Mouse (Mus musculus) heart, embryonic 15.5 days (tissue): ENCODE data around the gene Gm16181. TPM values are rescaled to one million over a fixed set of nuclear protein-coding genes. Genes with fewer than 3 reads are reported as not detected.

Experiments used
- ATAC-seq: fragments of 200-750 bp; cut with Nextera tagmentation; replicated peaks from 2 replicates; pipeline ENCODE4 v1.8.0; 2017; ENCODE audit warnings: low read depth, moderate TSS enrichment; ENCODE audit not compliant: insufficient number of reproducible peaks, insufficient read depth, low FRiP score
- H3K27ac ChIP-seq: fragments of 300-500 bp; sonication (generic); 2 replicates; pipeline ENCODE4 v1.5.1; 2015; ENCODE audit warnings: mild to moderate bottlenecking, inconsistent platforms
- H3K27me3 ChIP-seq: fragments of 300-500 bp; sonication (generic); 2 replicates; pipeline ENCODE4 v1.6.1; 2015; ENCODE audit warnings: inconsistent platforms
- H3K36me3 ChIP-seq: fragments of 300-500 bp; sonication (generic); 2 replicates; pipeline ENCODE4 v1.6.1; 2015; ENCODE audit warnings: mild to moderate bottlenecking, inconsistent platforms
- H3K4me1 ChIP-seq: fragments of 300-500 bp; sonication (generic); replicated peaks from 2 replicates; pipeline ENCODE4 v1.6.1; 2015; ENCODE audit warnings: inconsistent platforms
- H3K4me2 ChIP-seq: fragments of 300-500 bp; sonication (generic); 2 replicates; pipeline ENCODE4 v1.6.1; 2015; ENCODE audit warnings: inconsistent platforms, mild to moderate bottlenecking, moderate library complexity
- H3K4me3 ChIP-seq: fragments of 300-500 bp; sonication (generic); 2 replicates; pipeline ENCODE4 v1.5.1; 2015; ENCODE audit warnings: mild to moderate bottlenecking, inconsistent platforms
- H3K9ac ChIP-seq: fragments of 300-500 bp; sonication (generic); 2 replicates; pipeline ENCODE4 v1.6.1; 2015; ENCODE audit warnings: mild to moderate bottlenecking, inconsistent platforms
- H3K9me3 ChIP-seq: fragments of 300-500 bp; sonication (generic); replicated peaks from 2 replicates; pipeline ENCODE4 v1.6.1; 2016; ENCODE audit warnings: inconsistent platforms
- WGBS: fragments of 180-500 bp; shearing (Covaris S2); methylation state at CpG from one replicate; pipeline ENCODE4 v1.1.7; 2015; ENCODE audit warnings: mixed read lengths; 5-methylcytosine and 5-hydroxymethylcytosine counted together
- polyA plus RNA-seq: library from polyadenylated mRNA; unstranded; fragments of >200 nt; fragmentation: Nextera tagmentation; extraction: Ambion mirVana; gene quantifications from 2 replicates; pipeline ENCODE4 v1.2.1, GENCODE M21; 2015

The Gm16181 gene
- polyA plus RNA-seq = 0.35 and 0.48 TPM in 2 replicates

DNA sequence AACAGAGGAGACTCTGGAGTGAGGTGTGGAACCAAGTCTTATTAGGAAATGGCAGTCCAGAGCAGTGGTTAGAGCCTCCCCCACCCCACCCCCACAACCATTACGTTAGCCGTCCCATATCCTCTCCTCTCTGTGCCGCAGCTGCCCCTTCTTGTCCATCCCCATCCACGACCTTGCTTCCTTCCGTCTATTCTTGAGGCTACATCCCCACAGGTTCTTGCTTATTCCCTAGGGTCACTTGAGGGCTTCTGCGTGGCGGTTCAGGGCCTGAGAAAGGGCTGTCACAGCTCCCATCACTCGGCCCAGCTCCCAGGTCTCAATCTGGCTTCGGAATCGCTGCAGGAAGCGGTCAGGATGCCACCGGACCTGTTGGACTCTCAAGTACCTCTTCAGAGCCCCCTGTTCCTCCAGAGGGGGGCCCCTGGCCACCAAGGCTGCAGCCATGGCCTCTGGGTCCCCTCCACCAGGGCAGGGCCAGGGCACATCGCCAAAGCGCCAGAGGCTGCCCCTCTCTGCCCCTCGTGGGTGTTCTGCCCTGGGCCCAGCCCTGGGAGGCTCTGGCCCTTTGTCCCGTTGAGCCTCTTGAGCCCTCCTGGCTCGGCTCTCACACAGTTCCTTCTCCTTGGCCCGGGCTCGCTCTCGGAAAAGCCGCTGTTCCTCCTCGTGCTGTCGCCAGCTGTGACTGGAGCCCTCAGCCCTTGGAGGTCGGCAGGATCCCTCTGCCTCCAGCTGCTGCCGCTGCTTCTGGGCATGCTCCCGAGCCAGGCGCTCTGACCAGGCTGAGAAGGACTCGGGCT lies at the start of gene Gm16181:
Gene Gm16181, plus strand, starts transcription at position 679 of the 797 bp plus-strand sequence.
- WGBS = 66% methylated on average over 28 of the region's 28 CpGs
- Histone ChIP-seq H3K9ac (no peak within 1 kb of the TSS), H3K9me3 (no peaks in the 10 kb centered on the region), H3K4me3 (no peak within 1 kb of the TSS), H3K27ac (peak within 1 kb of the TSS; percentile 60), H3K4me2 (no peak within 1 kb of the TSS), H3K27me3 (no peaks in the 10 kb centered on the region), H3K36me3 (peaks cover 11% of the 10 kb centered on the region; the same call in 1 of the 2 replicates), H3K4me1 (peaks cover 28% of the 10 kb centered on the region)
- ATAC-seq = no peak

DNA sequence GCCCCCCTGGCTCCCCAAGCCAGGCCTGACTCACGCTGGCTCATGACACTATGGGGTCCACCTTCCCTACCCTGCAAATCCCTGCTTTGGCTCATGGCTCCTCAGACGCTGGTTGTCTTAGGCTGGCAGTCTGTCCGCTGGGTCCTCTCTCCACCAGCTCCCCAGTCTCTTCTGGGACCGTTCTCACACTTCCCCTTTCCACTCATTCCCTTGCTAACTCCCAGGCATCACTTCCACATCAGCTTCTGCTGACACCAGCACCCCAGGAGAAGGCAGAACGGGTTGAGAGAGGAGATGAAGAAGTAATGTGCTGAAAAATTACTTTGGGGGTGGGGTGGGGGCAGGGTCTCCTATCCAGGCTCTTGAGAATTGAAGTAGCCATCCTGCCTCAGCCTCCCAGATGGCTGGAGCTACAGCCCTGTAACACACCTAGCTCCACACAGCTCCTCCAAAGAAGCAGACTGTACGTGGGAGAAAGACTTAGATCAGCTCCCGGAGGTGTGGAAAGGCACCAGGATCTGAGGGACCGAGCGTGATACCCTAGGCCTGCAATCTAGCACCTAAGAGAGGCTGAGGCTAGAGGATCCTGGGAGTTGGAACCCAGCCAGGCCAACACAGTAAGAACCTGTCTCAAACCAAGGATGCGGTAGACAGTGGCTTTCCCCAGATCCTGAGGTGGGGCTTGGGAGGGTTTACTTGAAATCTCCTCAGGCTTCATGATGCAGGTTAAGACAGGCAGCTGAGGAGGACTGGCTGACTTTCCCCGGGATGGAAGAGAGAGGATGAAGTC lies 48.0 kb upstream of the Gm16181 start:
- Histone ChIP-seq H3K9ac (no peak overlapping the region), H3K4me1 (0 out of 2 replicates have a peak, but pooled peaks cover 5% of the 10 kb centered on the region), H3K4me3 (no peak overlapping the region), H3K9me3 (no peaks in the 10 kb centered on the region), H3K4me2 (no peak overlapping the region), H3K36me3 (no peaks in the 10 kb centered on the region), H3K27ac (peak overlapping the region; percentile 6; the same call in 1 of the 2 replicates), H3K27me3 (no peaks in the 10 kb centered on the region)
- WGBS = 50% methylated on average over 11 of the region's 11 CpGs
- no peak for ATAC-seq

DNA sequence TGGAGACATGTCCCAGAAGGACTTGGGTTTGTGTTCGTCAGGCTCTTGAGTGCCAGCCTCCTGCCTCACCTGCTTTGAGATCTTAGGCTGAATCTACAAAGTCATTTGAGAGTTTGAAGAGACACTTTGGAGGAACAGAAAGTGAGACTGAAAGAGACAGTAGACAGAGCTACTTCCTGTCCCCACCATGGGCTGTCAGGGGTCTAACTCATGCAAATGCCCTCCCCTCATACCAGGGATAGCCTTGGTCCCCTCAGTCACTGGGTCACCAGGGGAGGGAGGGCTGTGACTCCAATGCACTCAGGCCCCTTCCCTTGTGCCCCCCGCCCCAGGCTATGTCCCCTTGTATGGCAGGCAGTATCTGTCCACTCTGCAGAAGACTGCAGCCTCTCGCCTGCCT lies 47.3 kb upstream of the Gm16181 start:
- Histone ChIP-seq H3K36me3 (no peaks in the 10 kb centered on the region), H3K4me1 (0 out of 2 replicates have a peak, but pooled peaks cover 5% of the 10 kb centered on the region), H3K27ac (peak overlapping the region; percentile 6; the same call in 1 of the 2 replicates), H3K4me3 (no peak overlapping the region), H3K9ac (no peak overlapping the region), H3K9me3 (no peaks in the 10 kb centered on the region), H3K4me2 (no peak overlapping the region), H3K27me3 (no peaks in the 10 kb centered on the region)
- no peak for ATAC-seq
- WGBS = 61% methylated on average over 3 of the region's 3 CpGs

DNA sequence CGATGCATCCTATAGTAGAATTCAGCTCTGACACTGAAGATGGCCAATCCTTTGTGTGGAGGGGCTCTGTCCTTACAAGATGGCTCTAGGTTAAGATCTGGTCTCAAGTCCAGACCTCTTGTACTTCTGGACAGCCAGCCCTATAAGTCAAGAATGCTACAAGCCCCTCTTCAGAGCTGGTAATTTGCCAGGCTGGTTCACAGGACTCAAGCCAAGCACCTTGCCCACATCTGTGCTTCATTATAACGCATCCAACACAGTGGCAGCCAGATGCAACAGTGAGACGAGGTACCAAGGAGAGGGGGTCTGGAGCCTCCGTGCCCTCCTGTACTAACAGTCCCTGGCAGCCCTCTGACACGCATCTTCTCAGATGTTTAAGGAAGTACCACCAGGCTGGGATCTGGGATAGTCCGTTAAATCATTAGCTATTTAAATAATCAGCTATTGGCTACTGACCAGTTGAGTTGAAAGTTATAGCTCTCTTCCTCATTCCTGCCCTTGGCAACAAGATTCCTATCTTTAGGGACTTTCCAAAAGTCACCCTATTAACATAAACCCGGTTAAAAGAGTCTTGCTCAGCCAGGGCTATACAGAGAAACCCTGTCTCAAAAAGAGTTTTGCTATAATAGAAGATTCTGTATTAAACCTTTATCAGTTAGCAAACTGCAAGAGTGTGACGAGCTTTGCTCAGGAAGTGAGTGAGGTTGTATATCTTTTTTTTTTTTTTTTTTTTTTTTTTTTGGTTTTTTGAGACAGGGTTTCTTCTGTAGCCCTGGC lies 46.2 kb upstream of the Gm16181 start:
- no peaks in the 10 kb centered on the region for H3K9me3 ChIP-seq
- no peak overlapping the region for H3K9ac ChIP-seq
- H3K4me2 ChIP-seq = no peak overlapping the region
- no peak overlapping the region for H3K27ac ChIP-seq
- ATAC-seq = no peak
- H3K36me3 ChIP-seq = no peaks in the 10 kb centered on the region
- H3K4me3 ChIP-seq = no peak overlapping the region
- H3K27me3 ChIP-seq = no peaks in the 10 kb centered on the region
- WGBS = 57% methylated on average over 8 of the region's 8 CpGs
- 0 out of 2 replicates have a peak, but pooled peaks cover 5% of the 10 kb centered on the region for H3K4me1 ChIP-seq

DNA sequence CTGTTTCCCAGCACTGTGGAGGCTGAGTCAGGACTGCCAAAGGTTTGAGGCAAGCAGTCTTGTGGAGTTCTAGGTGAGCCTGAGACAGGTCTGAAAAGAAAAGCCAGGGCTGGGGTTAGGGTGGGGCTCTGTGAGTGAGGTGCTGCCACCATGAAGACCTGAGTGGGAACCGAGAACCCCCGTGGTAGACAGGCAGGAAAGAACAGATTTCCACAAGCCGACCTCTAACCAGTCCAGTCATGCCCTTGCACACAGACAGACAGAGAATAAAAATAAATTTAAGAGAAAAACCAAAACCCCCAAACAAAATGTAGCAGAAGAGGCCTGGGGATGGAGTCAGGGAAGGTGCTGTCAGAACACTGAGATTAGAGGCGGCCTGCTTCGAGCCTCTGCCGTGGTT lies 45.3 kb upstream of the Gm16181 start:
- Histone ChIP-seq H3K4me2 (no peak overlapping the region), H3K9me3 (no peaks in the 10 kb centered on the region), H3K9ac (no peak overlapping the region), H3K4me1 (0 out of 2 replicates have a peak, but pooled peaks cover 5% of the 10 kb centered on the region), H3K36me3 (no peaks in the 10 kb centered on the region), H3K4me3 (no peak overlapping the region), H3K27me3 (no peaks in the 10 kb centered on the region), H3K27ac (no peak overlapping the region)
- 74% methylated on average over 6 of the region's 6 CpGs for WGBS
- ATAC-seq = no peak

DNA sequence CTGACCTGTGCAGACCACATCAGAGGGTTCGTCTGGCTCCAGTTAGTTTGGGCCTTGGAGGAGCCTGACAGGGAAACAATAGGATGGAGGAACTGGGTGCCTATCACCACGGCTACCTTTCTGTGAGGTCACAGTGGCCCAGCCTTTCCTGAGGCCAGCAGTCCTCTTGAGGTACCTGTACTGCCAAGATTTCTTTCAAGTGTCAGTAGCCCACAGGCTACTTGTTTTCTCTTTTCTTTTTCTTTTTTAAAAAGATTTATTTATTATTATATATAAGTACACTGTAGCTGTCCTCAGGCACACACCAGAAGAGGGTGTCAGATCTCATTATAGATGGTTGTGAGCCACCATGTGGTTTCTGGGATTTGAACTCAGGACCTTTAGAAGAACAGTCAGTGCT lies 44.7 kb upstream of the Gm16181 start, which contains the start of gene Aif1:
Gene Aif1, minus strand, starts transcription at position 101 of the 400 bp plus-strand sequence.
- Histone ChIP-seq H3K36me3 (no peaks in the 10 kb centered on the region), H3K4me3 (no peak within 1 kb of the TSS), H3K27me3 (no peaks in the 10 kb centered on the region), H3K4me2 (no peak within 1 kb of the TSS), H3K27ac (no peak within 1 kb of the TSS), H3K9me3 (no peaks in the 10 kb centered on the region), H3K4me1 (0 out of 2 replicates have a peak, but pooled peaks cover 5% of the 10 kb centered on the region), H3K9ac (no peak within 1 kb of the TSS)
- WGBS = 74% methylated on average over 2 of the region's 2 CpGs
- no peak for ATAC-seq

DNA sequence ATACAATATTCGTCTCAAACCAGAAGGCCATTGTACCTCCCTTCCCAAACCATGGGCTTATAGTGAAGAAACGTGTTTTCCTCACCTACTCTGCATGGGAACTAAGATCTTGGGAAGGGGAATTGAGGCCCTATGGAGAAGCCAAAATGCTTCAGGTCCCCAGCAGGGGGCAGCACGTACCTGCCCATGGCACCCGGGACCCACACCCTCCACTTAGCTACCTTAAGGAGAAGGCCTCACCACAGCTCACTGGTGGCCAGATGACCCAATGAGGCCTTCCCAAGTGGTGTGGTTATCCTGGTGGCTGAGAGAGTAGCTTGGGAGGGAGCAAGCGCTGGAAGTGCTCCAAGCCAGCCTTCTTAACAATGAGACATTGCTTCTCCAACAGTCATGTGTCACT lies 42.1 kb upstream of the Gm16181 start:
- WGBS = 7% methylated on average over 5 of the region's 5 CpGs
- no peaks in the 10 kb centered on the region for H3K4me1 ChIP-seq

DNA sequence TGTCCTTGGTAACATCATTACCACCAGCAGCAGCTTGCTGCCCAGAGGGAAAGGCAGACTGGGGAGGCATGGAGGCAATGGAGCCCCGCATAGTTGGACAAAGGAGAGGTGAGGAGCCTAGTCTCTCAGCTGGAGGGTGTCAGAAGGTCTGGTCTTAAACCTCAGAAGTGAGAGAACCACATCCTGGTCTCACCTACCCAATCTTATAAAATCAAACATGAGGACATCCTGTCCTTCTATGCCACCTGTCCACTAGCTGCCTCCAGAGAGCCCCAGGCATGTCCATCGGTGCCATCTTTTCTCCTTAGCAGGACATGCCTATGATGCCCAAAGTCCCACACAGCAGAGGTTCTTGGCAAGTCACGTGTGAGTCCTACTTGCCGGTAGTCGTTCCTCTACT lies 40.5 kb upstream of the Gm16181 start:
- ATAC-seq = no peak
- Histone ChIP-seq H3K9me3 (no peaks in the 10 kb centered on the region), H3K27me3 (no peaks in the 10 kb centered on the region), H3K4me3 (no peak overlapping the region), H3K4me2 (no peak overlapping the region), H3K36me3 (no peaks in the 10 kb centered on the region), H3K4me1 (no peaks in the 10 kb centered on the region), H3K27ac (no peak overlapping the region), H3K9ac (no peak overlapping the region)
- WGBS = 78% methylated on average over 5 of the region's 5 CpGs

More for the DNA sequence above, 42.1 kb upstream of the Gm16181 start:
- no peak overlapping the region for H3K4me3 ChIP-seq
- ATAC-seq = 0 out of 2 replicates have a peak, but pooled peaks have one; percentile 39
- no peak overlapping the region for H3K4me2 ChIP-seq
- H3K27me3 ChIP-seq = no peaks in the 10 kb centered on the region
- H3K27ac ChIP-seq = no peak overlapping the region
- no peaks in the 10 kb centered on the region for H3K9me3 ChIP-seq
- H3K36me3 ChIP-seq = no peaks in the 10 kb centered on the region
- H3K9ac ChIP-seq = no peak overlapping the region

DNA sequence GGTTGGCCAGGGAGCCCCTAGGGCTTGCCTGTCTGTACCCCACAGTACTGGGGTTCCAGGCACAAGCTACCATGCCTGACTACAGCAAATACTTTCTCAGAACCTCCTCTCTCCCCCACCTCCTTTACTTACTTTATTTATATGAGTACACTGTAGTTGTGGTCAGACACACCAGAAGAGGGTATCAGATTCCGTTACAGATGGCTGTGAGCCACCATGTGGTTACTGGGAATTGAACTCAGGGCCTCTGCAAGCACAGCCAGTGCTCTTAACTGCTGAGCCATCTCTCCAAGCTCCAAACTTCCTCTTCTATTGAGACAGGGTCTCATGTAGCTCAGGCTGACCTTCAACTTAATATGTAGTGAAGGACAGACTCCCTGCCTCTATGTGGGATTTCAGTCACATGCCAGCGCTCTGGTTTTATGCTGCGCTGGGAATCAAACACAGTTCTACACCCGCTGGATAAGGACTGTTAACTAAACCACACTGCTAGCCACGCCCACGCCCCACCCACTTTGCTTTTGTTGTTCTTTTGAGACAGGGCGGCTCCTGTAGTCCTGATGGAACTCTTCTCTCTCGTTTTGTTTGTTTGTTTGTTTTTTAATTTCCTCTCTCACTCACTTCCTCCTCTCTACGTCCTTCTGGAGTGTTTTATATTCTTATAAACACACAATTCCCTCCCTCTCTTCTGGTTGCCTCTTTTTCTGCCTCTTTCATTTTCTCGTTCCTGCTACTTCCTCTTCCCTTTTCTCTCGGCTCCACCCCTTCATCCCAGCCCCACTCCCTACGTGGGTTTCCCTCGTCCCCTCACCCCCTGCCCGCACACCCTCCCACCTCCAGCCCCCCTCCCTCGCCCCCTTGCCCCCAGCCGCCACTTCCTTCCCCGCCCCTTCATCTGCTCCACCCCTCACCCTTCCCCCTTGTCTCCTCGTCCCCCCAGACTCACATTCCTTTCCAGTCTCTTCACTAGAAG lies 34.7 kb upstream of the Gm16181 start:
- Histone ChIP-seq H3K4me2 (peak overlapping the region; percentile 64), H3K27ac (peak overlapping the region; percentile 51), H3K27me3 (no peaks in the 10 kb centered on the region), H3K9ac (peak overlapping the region; percentile 29), H3K4me3 (peak overlapping the region; percentile 53), H3K4me1 (peaks cover 5% of the 10 kb centered on the region; the same call in 1 of the 2 replicates), H3K9me3 (no peaks in the 10 kb centered on the region), H3K36me3 (no peaks in the 10 kb centered on the region)
- whole genome bisulfite sequencing = 4% methylated on average over 17 of the region's 18 CpGs
- no peak; the same call in 1 of the 2 replicates for ATAC-seq

DNA sequence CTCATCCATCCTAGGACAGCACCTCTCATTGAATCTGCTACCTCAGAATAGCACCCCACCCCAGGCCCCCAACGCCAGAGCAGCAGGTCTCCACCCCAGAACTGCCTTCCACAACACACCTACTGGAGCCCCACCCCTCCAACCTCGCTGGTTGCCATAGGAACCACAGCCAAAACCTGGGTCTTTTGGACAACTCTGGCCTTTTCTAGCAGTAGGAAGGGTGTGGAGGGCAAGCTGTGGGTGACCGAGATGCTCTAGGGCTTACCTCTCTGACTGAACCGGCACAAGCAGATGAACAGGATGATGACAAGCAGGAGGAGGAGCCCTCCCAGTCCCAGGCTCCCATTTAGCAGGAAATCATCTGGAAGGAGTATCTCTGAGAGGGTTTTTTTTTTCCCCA lies 34.0 kb upstream of the Gm16181 start:
- Histone ChIP-seq H3K9me3 (no peaks in the 10 kb centered on the region), H3K9ac (no peak overlapping the region), H3K4me3 (peak overlapping the region; percentile 53), H3K27me3 (no peaks in the 10 kb centered on the region), H3K36me3 (no peaks in the 10 kb centered on the region), H3K27ac (peak overlapping the region; percentile 51), H3K4me2 (peak overlapping the region; percentile 64), H3K4me1 (peaks cover 5% of the 10 kb centered on the region; the same call in 1 of the 2 replicates)
- 2% methylated on average over 4 of the region's 4 CpGs for WGBS
- ATAC-seq = peak; percentile 52
